Mouse (Mus musculus) intestine, postnatal 0 days (tissue): ENCODE results near the gene Klhdc3. TPM values are rescaled to one million over a fixed set of nuclear protein-coding genes. Genes with fewer than 3 reads are reported as not detected.

ENCODE experiments used
- ATAC-seq: fragments of 200-750 bp; cut with Nextera tagmentation; 2 replicates; pipeline ENCODE4 v1.8.0; 2017; ENCODE audit warnings: mild to moderate bottlenecking, moderate TSS enrichment, moderate library complexity
- H3K27ac ChIP-seq: fragments of 300-500 bp; sonication (generic); 2 replicates; pipeline ENCODE4 v1.5.1; 2014; ENCODE audit warnings: mild to moderate bottlenecking, low read depth, low read length, moderate library complexity
- H3K27me3 ChIP-seq: fragments of 300-500 bp; sonication (generic); replicated peaks from 2 replicates; pipeline ENCODE4 v1.6.1; 2014; ENCODE audit warnings: low read length, mixed read lengths; ENCODE audit not compliant: control insufficient read depth, insufficient read depth
- H3K36me3 ChIP-seq: fragments of 300-500 bp; sonication (generic); 2 replicates; pipeline ENCODE4 v1.6.1; 2014; ENCODE audit warnings: mild to moderate bottlenecking, moderate library complexity; ENCODE audit not compliant: control insufficient read depth, insufficient read depth
- H3K4me1 ChIP-seq: fragments of 300-500 bp; sonication (generic); replicated peaks from 2 replicates; pipeline ENCODE4 v1.6.1; 2014; ENCODE audit warnings: antibody characterized with exemption, low read length, mixed read lengths; ENCODE audit not compliant: control insufficient read depth, insufficient read depth
- H3K4me2 ChIP-seq: fragments of 300-500 bp; sonication (generic); replicated peaks from 2 replicates; pipeline ENCODE4 v1.6.1; 2014; ENCODE audit warnings: low read depth, mild to moderate bottlenecking, moderate library complexity
- H3K4me3 ChIP-seq: fragments of 300-500 bp; sonication (generic); 2 replicates; pipeline ENCODE4 v1.5.1; 2014; ENCODE audit warnings: low read depth, low read length
- H3K9ac ChIP-seq: fragments of 300-500 bp; sonication (generic); 2 replicates; pipeline ENCODE4 v1.6.1; 2014; ENCODE audit warnings: mild to moderate bottlenecking, low read depth, low read length
- H3K9me3 ChIP-seq: fragments of 300-500 bp; sonication (generic); 2 replicates; pipeline ENCODE4 v1.6.1; 2016; ENCODE audit warnings: mixed run types; ENCODE audit not compliant: control insufficient read depth
- CTCF ChIP-seq: sonication (generic); IDR thresholded peaks from 2 replicates; pipeline ENCODE4 v1.5.1; 2016; ENCODE audit warnings: low read depth, mild to moderate bottlenecking, control low read depth, antibody characterized with exemption, moderate library complexity
- WGBS: fragments of 180-500 bp; shearing (Covaris S2); extraction: QIAGEN DNeasy Blood & Tissue Kit; methylation state at CpG from one replicate; pipeline ENCODE4 v1.1.7; 2014; 5-methylcytosine and 5-hydroxymethylcytosine counted together
- polyA plus RNA-seq: library from polyadenylated mRNA; unstranded; fragments of >200 nt; fragmentation: Nextera tagmentation; extraction: Ambion mirVana; gene quantifications from 2 replicates; pipeline ENCODE4 v1.2.1, GENCODE M21; 2015

The Klhdc3 gene
- polyA plus RNA-seq, 1 experiment from 2014 or later = 94.2 TPM

DNA sequence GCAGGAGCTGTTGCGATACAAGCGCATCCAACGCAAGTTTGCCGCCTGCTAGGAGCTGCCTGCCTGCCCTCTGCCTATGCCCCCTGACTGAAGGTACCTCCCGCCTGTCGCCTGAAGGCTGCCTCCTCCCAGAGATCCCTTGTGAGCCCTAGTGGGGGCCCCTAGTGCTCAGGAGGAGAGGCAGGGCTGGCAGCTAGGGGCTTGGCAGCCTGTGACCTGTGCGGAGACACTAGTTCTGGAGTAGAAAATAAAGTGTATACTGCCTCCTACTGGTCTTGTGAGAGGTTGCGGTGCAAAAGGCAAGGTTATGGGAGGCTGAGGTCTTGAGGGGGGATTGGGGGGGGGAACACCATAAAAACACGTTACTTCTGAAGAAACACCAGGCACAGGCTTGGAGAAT lies 44.6 kb upstream of the Klhdc3 start:
- no peaks in the 10 kb centered on the region for H3K9me3 ChIP-seq
- no peak overlapping the region for H3K27ac ChIP-seq
- peak; percentile 72 for TF ChIP-seq CTCF
- no peak for ATAC-seq
- no peak overlapping the region for H3K9ac ChIP-seq
- no peaks in the 10 kb centered on the region for H3K4me1 ChIP-seq
- H3K4me2 ChIP-seq = no peak overlapping the region
- 62% methylated on average over 9 of the region's 9 CpGs for WGBS
- H3K36me3 ChIP-seq = peaks cover 48% of the 10 kb centered on the region
- H3K4me3 ChIP-seq = no peak overlapping the region
- H3K27me3 ChIP-seq = no peaks in the 10 kb centered on the region

DNA sequence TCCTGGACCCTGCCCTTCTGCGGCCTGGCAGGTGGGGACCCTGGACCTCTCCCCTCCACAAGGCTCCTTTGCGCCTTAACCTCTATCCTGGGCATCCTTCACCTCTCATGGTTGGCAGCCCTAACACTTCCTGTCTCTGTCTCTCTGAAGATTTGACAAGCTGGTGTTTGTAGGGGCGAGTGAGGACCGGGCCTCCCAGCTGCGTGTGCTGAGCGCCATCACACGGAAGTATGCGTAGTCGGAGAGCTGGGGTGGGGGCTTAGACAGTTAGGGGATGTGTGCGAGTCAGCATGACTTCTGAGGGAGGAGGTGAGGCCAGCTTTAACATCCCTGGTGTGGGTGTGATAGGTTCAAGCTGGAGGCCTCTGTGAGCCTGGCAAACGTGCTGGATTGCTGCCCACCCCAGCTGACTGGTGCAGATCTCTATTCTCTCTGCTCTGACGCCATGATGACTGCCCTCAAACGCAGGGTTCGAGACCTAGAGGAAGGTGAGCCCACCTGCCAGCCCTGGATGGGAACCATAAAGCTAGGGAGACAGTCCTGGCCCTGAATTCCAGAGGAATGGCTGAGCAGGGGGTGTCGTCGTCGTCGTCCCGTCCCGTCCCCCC lies 43.9 kb upstream of the Klhdc3 start:
- peaks cover 51% of the 10 kb centered on the region for H3K36me3 ChIP-seq
- no peak overlapping the region for H3K9ac ChIP-seq
- no peak overlapping the region for H3K27ac ChIP-seq
- ATAC-seq = no peak
- no peaks in the 10 kb centered on the region for H3K4me1 ChIP-seq
- H3K27me3 ChIP-seq = no peaks in the 10 kb centered on the region
- no peaks in the 10 kb centered on the region for H3K9me3 ChIP-seq
- TF ChIP-seq CTCF = no peak
- H3K4me2 ChIP-seq = no peak overlapping the region
- WGBS = 79% methylated on average over 20 of the region's 20 CpGs
- H3K4me3 ChIP-seq = no peak overlapping the region

DNA sequence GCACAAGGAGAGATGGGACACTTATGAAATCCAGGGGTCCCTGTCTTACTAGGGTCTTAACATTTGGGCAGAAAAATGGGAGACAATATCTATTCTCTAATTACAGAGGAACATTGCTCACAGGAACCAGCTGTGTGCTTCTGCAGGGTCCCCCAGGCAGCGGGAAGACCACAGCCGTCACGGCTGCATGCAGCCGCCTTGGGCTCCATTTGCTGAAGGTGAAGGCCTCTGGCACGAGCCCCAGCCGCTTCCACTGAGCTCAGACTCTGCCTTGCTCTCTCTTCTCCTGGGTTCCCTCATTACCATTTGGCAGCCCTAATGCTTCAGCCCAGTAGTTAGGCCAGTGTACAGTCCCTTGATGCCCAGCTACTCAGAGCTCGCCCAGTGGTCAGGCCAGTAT lies 40.4 kb upstream of the Klhdc3 start:
- Histone ChIP-seq H3K27ac (no peak overlapping the region), H3K9me3 (no peaks in the 10 kb centered on the region), H3K4me3 (no peak overlapping the region), H3K9ac (no peak overlapping the region), H3K36me3 (peaks cover 51% of the 10 kb centered on the region), H3K27me3 (no peaks in the 10 kb centered on the region), H3K4me2 (no peak overlapping the region), H3K4me1 (no peaks in the 10 kb centered on the region)
- 93% methylated on average over 7 of the region's 7 CpGs for WGBS
- no peak for ATAC-seq
- no peak for TF ChIP-seq CTCF

DNA sequence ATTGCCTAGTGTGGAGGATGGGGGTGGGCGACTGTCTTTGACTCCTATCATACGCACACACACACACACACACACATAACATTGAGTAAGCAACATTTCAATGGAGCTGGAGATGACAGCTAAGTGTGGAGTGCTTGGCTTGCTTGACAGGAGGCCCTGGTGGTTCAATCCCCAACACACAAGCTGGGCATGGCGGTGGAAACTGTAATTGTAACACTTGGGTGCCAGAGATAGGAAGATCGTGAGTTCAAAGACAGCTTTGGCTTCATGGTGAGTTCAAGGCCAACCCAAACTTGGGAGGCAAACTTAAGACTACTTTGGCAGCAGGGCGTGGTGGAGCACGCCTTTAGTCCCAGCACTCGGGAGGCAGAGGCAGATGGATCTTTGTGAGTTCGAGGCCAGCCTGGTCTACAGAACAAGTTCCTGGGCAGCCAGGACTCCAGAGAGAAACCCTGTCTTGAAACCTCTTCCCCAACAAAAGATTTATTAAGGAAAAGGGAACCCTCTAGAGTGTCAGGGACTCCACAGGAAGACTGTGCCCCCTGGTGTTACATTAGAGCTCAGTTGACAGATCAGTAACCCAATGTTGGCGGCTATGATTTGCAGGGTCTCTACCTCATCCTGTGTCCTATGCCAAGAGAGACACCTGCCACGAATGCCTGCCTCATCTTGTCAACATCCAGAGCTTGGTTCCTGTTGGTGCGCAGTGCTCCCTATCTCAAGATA lies 34.2 kb upstream of the Klhdc3 start:
- Histone ChIP-seq H3K36me3 (0 out of 2 replicates have a peak, but pooled peaks cover 16% of the 10 kb centered on the region), H3K27ac (no peak overlapping the region), H3K27me3 (no peaks in the 10 kb centered on the region), H3K9me3 (no peaks in the 10 kb centered on the region), H3K4me3 (no peak overlapping the region), H3K4me2 (no peak overlapping the region), H3K4me1 (peaks cover 5% of the 10 kb centered on the region; the same call in 1 of the 2 replicates), H3K9ac (no peak overlapping the region)
- peak; percentile 40 for TF ChIP-seq CTCF
- 93% methylated on average over 11 of the region's 11 CpGs for WGBS
- no peak for ATAC-seq

DNA sequence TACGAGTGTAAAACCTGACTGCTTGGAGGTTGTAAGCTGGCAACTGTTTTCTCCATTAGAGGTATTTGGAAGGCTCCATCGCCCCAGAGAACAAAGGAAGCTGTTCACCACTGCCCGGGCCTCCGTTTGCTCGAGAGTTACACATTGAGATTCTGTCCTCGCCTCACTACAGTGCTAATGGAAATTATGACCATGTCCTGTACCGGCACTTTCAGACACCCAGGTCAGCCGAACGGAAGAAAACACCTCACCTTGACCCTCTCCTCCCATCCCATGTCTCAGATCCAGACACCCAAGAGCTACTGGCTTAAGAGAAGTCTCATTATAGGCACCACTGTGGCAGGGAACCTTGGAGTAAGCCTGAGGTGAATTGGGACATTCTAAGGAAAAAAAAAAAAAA lies 33.1 kb upstream of the Klhdc3 start:
- H3K27ac ChIP-seq = no peak overlapping the region
- no peaks in the 10 kb centered on the region for H3K27me3 ChIP-seq
- WGBS = 91% methylated on average over 9 of the region's 9 CpGs
- H3K36me3 ChIP-seq = 0 out of 2 replicates have a peak, but pooled peaks cover 16% of the 10 kb centered on the region
- H3K9ac ChIP-seq = no peak overlapping the region
- H3K4me2 ChIP-seq = no peak overlapping the region
- no peak for TF ChIP-seq CTCF
- H3K9me3 ChIP-seq = no peaks in the 10 kb centered on the region
- ATAC-seq = no peak
- no peak overlapping the region for H3K4me3 ChIP-seq
- peaks cover 5% of the 10 kb centered on the region; the same call in 1 of the 2 replicates for H3K4me1 ChIP-seq

DNA sequence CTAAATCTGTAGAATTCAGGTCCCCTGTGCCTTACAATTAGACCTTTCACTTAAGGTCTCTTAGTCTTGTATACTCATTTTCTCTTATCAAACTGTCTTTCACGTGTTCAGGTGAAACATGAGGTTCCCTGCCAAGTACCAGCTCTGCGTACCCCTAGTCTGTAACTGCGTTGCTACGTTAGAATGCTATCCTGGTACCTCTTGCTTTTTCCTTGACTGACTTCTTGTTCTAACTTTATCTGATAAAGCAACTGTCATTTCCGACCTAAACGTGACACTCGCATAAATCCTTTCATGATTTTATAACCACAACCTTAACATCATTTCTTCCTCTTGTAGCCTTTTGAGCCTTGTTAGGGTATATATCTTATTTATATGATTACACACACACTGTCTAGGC lies 31.7 kb upstream of the Klhdc3 start:
- TF ChIP-seq CTCF = no peak
- Histone ChIP-seq H3K9ac (peak overlapping the region; percentile 94), H3K4me2 (peak overlapping the region; percentile 95), H3K4me1 (peaks cover 5% of the 10 kb centered on the region; the same call in 1 of the 2 replicates), H3K27me3 (no peaks in the 10 kb centered on the region), H3K27ac (0 out of 2 replicates have a peak overlapping the region, but pooled peaks have one; percentile 35), H3K4me3 (peak overlapping the region; percentile 79), H3K9me3 (no peaks in the 10 kb centered on the region), H3K36me3 (0 out of 2 replicates have a peak, but pooled peaks cover 16% of the 10 kb centered on the region)
- no peak for ATAC-seq
- WGBS = 30% methylated on average over 7 of the region's 7 CpGs
